Mouse (Mus musculus) thymus, postnatal 4 days (tissue): ENCODE results near the gene Sh2d3c.

Source experiments
- DNase-seq: peaks from one replicate; pipeline ENCODE4 v3.0.0; 2021

The Sh2d3c gene

DNA sequence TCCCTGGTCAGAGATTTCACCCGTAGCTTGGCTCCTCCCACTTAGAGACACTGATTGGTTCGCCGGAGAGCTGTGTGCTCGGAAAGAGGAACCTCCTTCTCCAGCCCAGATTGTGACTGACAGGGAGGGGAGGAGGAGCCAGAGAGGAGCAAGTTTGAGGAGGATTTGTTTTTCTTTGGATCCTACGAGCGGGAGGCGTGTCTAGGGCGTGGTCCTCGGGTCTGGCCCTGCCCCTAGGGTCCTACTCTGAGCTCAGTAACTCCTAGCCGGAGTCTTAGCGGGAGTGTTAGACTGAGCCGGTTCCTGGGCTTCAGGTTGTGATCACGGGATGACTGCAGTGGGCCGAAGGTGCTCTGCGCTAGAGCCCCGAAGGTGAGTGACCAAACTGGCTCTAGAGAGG lies 6.6 kb downstream of the Sh2d3c start:
- peak; percentile 81 for DNase-seq

DNA sequence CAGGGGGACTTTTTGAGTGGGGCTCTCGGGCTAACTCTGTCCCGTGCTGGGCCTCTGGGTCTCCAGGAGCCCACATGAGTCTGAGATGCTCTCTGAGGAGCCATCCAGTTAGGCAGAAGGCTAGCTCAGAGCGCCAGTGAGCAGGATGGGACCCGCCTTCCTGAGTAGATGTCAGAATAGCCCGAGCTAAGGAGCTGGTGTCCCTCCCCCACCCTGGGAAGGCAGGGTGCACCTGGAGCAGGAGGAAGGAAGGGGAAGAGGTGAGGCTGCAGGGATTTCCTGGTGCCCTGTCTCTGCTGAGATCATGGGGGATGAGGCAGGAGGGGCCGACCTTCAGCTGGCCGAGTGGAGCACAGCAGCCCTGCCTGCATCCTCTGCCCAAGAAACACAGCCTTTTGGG lies 7.6 kb downstream of the Sh2d3c start:
- DNase-seq = no peak

GRCm38 (mm10) chr2:32729547-32729946 lies 8.7 kb downstream of the Sh2d3c start:
- DNase-seq = no peak

- DNase-seq = no peak
Observed at GRCm38 (mm10) chr2:32730854-32731253, 10.0 kb downstream of the Sh2d3c start.

DNA sequence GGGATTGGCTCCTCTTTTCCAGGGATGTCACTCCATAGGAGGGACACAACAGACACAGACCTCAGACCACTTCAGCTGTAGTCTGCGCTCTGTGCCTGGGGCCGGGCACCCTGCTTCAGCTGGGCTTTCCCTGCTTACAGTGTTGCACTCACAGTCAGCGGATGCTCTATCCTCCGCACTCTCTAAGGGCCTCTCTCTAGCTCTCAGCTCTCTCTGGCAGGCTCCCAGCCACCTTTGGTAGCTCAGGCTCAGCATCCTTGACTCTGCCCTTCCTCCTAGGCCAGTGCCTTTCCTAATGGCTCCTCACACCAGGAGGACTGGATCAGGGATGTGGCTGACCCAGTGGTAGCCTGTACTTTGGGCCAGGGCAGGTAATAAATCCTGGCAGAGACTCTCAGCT lies 11.1 kb downstream of the Sh2d3c start:
- no peak for DNase-seq

DNA sequence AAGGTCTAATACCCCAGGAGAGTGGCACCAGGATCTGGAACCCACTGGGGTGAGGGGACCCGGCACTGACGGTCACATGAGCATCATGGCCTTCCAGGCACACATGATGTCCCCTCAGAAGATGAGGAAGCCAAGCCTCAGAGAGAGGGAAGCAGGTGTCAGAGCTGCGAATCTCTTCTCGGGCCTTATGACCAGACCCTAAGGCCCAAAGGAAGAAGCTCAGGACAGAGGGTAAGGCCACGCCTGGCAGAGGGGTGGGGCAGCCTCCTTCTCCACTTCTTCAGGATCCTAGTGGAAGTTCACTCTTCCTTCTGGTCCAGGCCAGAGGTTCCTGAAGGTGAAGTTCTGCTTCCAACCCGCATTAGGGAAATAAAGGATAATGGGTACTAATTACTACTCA lies 11.8 kb downstream of the Sh2d3c start:
- no peak for DNase-seq

DNA sequence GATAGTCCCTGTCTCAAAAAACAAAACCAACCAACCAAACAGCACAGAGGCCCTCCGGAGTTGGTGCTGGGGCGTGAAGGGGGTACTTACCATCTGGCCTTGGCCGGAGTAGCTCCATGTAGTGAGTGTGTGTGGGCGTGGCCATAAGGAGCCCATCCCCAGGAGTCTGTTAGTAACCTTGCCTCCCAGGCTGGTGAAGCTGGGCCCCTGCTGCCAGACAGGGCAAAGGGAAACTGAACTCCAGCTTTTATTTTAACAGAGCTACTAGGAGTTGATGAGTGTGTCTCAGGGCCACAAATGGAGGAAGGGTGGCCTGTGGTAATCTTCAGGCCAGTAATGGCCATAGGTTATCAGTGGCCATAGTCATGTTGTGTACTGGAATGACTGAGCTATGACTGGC lies 13.6 kb downstream of the Sh2d3c start:
- no peak for DNase-seq

- DNase-seq = no peak
Observed at GRCm38 (mm10) chr2:32734933-32735332, 14.1 kb downstream of the Sh2d3c start.

- no peak for DNase-seq
Observed at GRCm38 (mm10) chr2:32736306-32736829, 15.5 kb downstream of the Sh2d3c start.

- no peak for DNase-seq
Observed at GRCm38 (mm10) chr2:32737008-32737407, 16.2 kb downstream of the Sh2d3c start.

- DNase-seq = no peak
Observed at GRCm38 (mm10) chr2:32739311-32739710, 18.5 kb downstream of the Sh2d3c start.

DNA sequence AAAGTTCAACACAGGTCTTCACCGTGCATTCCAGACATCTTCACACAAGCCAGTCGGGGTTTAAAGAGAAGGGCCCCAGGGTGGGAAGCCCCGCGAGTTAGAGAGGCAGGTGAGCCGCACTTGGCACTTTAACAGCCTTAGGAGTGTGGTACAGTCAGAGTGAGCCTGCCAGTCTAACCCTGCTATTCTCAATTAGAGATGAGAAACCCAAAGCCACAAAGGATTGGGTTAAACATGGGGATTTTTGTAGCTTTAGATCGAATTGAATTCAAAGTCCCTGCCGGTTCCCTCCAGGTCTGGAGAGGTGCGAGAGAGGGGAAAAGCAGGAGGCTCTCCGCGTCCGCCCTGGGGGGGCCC lies 20.0 kb downstream of the Sh2d3c start, which contains the start of gene 6330409D20Rik:
TSS of gene 6330409D20Rik (minus strand) at position 101 of the 357 bp plus-strand sequence.
- DNase-seq = no peak

GRCm38 (mm10) chr2:32741273-32742172 lies 20.7 kb downstream of the Sh2d3c start:
- no peak for DNase-seq

- DNase-seq = no peak
Observed at GRCm38 (mm10) chr2:32742173-32742531, 21.3 kb downstream of the Sh2d3c start.

DNA sequence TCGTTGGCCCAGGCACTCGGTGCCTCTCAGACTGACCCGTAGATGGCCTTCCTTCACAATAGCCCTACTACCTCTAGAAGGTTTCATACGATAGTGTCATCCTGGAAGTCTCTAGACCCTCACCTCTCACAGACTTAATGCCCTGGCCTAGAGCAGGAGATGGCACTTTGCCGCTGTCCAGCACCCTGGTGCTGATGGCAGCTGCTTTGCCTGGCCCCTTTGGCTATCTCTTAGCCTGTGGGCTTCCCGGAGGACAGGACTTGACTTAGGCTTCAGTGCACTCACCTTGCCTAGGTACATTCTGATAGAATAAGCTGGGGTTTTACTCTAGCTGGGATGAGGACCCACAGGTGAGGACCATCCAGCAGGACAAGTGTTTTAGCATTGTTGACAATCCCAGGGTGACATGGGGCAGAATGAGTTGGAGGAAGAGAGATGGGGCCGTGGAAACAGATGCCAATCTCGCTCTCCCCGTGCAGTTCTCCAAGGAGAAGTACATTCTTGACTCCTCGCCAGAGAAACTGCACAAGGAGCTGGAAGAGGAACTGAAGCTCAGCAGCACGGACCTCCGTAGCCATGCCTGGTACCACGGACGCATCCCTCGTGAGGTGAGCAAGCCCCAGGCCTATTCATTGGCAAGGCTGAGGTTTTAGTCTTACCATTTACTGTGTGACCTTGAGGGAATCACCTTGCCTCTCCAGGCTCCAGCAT lies 23.6 kb downstream of the Sh2d3c start:
- DNase-seq = no peak

GRCm38 (mm10) chr2:32749082-32749481 lies 28.2 kb downstream of the Sh2d3c start:
- no peak for DNase-seq

DNA sequence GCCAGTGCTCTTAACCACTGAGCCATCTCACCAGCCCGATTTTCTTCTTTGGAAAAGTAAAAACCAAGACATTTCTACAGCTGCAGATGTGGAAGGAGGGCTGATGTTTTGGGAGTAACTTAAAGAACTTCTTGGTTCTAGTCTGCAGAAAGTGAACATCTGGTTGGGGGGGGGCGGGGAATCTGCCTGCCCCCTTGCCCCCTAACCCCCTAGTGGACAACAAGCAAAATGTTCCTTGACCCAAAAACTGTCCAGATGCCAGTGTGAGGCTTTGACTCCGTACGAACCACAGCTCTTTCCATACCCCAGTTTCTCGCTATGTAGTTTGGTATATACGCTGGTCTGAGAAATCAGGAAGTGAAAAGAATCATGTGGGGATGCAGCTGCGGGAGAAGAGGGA lies 29.3 kb downstream of the Sh2d3c start:
- DNase-seq = no peak

- no peak for DNase-seq
Observed at GRCm38 (mm10) chr2:32750887-32751664, 30.2 kb downstream of the Sh2d3c start.

GRCm38 (mm10) chr2:32751665-32752033 lies 30.8 kb downstream of the Sh2d3c start:
- no peak for DNase-seq

GRCm38 (mm10) chr2:32752181-32752580 lies 31.3 kb downstream of the Sh2d3c start:
- DNase-seq = no peak

DNA sequence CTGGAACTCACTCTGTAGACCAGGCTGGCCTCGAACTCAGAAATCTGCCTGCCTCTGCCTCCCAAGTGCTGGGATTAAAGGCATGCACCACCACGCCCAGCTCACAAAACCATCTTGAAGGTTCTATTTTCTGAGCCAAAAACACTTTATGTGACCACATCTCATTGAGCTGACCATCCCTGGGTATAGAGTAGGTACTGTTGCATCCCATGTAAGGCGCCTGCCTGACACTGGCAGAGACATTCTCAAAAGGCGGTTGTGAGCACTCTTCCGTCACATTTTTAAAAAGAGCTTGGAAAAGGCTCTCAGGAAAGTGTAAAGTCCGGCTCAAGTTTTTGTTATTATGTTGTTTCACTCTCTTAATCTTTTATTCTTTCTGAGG lies 35.8 kb downstream of the Sh2d3c start:
- DNase-seq = no peak

DNA sequence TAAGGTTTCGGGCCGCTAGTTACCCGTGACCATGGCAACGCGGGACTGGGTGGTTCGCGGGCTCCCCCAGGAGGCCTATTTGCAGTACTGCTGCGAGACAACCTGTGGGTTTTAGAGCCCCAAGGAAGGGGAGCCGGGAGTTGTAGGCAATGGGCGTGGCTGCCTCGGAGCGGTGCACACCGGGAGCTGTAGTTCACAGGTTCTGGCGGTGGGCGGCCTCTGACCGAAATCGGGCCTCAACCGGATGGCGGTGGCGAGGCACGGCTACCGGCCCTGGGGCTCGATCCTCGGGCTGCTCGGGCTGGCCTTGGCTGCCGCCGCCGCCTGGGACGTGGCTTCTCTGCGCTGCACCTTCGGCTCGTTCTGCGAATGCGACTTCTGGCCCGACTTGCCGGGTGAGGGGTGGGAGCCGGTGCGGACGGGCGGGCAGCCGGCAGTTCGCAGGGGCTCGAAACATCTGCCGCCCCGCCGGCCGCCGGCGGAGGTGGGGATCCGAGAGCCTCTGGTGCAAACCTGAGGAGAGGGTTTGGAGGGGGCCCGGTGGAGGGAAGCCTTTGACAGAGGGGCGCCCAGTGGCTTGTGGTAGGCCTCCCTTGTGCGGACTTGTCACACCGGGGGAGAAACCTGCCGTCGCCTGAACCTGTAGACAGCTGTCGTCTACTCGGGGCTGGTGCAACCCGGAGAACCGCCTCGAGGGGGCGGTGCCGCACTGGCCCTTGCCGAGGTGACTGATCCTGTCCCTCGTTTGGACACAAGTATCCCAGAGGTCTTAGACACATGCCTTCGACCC lies 36.4 kb downstream of the Sh2d3c start, which contains the start of gene Tor2a:
TSS of gene Tor2a (plus strand) at position 179 of the 790 bp plus-strand sequence.
- DNase-seq = peak; percentile 98
